Mouse (Mus musculus): ENCODE measurements around the gene Tgfb3.

Tgfb3 gene

DNA sequence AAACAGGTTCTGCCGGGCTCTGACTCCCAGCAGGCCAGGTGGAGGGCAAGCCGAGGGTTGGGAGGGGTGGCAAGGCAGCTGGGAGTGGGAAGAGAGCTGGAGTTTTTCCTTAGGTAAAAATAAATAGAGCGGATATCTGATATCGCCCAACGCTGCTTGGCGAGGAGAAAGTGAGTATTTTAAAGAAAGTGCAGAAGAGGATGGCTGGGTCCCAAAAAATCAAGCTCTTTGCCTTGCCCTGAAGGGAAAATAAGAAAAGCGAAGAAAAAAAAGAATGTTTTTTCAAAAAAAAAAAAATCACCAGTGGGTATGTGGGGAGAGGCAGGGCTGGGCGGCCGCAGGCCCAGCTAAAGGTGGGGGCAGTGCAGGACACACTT, 677 bp downstream of the Tgfb3 start:
- DNase-seq (ENCODE audit: low spot score) = no peak

DNA sequence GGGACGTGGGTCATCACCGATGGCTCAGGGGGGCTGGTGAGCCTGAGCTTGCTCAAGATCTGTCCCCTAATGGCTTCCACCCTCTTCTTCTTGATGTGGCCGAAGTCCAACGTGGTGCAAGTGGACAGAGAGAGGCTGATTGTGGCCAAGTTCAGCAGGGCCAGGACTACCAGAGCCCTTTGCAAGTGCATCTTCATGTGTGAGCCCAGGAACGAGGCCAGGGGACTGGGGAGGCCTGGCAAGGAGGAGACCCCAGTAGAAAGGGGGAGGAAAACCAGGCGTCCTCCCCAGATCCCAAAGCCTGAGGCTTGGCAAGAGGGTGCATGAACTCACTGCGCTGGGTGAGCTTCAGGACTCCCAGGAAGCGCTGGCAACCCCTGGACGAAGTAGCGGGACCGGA, 1.1 kb downstream of the Tgfb3 start:
- peak; percentile 24 for DNase-seq (ENCODE audit: low spot score)

DNA sequence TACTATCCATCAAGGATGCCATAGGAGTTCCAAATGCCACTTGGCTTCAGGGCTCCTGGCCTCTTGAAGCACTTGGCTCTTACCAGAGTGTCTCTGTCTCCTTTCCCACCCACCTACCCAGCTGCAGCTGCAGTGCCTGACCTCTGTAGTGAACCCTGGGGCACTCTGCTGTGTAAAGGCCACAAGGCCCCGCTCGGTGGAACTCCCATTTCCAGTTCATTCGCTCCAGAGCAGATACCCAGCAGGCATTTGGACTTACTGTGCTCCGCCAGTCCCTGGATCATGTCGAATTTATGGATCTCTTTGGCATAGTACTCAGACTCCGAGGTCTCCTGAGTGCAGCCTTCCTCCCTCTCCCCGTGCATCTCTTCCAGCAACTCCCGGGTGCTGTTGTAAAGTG, 1.5 kb downstream of the Tgfb3 start:
- DNase-seq (ENCODE audit: low spot score) = peak; percentile 40

DNA sequence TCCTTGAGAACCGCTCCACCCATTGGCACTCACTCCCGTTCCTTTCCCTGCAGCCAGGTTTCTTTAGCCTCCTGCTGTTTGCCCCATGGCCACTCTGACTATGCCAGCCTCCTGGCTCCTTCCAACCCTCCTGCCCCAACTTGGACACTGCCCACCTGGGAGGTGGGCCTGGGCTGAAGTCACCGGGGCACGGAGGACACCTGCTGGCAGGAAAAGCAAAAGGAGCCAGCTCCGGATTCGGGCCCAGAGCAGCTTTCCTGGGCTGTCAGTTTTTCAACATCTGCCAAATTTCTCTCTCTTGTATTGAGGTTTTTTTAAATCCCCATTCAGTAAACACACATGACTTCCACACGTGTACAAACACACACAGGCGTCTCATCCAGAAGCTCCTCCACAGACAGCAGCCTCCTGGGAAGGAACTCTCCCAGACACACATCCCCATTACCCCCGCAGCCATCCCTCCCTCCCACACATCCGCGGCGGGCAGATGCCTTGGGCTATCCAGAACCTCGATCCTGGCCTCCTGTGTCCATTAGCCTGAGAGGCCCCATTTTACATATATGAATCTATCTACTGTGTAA, 2.4 kb downstream of the Tgfb3 start:
- DNase-seq (ENCODE audit: low spot score) = peak; percentile 34

DNA sequence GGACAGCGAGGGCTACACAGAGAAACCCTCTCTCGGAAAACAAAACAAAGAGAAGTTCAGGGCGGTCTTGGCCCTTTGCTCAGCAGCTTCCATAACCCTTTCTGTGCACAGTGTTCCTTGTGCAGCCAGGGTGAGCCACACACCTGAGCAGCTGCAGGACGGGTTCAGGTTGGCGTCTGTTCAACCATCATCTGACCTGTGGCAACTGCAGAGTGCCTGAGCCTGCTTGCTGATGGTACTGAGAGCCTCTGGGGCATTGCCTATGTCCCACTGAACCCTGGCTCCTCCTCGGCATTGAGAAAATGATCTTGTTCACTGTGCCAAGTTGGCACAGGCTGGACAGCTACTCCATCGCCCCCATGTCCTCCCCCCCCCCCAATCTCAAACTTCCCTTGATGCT, 3.5 kb downstream of the Tgfb3 start:
- DNase-seq (ENCODE audit: low spot score) = no peak

DNA sequence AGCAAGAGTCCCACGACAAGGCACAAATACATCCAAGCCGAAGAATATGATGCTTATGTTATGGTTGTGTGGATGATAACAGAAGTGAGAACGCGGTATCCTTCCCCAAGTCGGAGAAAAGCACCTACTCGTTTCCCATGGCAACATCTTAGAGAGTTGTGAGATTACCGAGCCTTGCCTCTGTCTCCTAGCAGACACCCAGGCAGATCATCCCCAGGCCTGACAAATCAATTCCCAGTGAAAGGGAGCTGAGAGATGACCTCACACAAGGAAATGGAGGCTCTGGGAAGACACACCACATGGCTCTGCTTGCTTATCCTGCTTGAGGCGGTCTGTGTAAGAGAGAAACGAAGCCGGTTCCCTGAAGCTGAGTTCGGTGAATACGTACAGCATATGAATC, 4.2 kb downstream of the Tgfb3 start:
- DNase-seq (ENCODE audit: low spot score) = peak; percentile 21

DNA sequence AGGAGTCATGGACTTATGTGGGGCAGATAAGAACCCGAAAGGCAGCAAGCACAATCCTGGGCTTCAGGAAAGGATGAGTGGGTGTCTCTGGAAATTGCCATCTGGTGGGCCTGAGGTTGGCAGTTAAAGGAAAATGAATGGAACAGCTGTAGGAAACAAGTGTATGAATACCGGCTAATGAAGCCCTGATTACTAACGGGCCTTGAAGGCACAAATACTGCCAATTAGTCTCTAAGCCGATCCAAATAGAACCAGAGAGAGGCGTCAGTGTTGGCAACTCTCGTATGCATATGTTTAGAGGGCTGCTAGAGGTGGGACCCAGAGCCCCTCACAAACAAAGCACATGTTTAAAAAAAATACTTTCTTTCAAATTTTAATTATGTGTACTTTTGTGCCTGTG, 7.4 kb downstream of the Tgfb3 start:
- DNase-seq (ENCODE audit: low spot score) = peak; percentile 53

DNA sequence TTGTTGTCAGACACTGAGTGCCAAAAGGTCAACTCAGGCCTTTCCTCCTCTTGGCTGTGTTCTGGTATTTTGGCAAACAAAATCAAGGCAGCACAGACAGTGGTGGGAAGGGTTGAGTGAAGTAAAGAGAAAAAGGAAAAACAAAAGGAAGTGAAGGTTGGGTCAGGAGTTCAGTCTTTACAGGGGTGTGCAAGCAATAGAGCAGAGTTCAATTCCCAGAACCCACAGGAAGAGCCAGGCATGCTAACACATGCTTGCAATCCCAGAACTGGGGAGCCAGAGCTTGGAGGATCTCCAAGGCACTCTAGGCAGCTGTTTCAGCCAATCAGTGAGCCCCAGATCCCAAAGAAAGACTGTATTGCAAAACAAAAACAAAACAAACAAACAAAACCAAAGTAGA, 14.0 kb downstream of the Tgfb3 start:
- DNase-seq (ENCODE audit: low spot score) = no peak

DNA sequence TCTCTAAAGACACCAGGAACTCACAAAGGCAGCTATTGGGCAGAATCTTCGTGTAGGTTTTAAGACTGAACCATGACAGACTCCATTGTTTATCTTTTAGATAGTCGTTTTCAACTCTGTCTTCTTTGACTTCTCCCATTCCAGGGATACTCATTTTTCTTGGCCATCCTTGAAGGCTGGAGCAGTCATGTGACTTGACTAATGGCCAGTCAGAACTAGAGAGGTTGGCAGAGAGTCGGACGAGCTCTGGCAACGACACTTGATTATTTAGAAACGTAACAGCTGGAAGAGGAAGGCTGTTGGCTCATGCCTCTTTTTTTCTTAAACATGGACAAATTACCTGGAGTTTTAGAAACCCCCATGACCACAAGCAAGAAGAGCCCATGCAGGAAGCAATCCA, 19.5 kb downstream of the Tgfb3 start:
- DNase-seq (ENCODE audit: low spot score) = no peak

DNA sequence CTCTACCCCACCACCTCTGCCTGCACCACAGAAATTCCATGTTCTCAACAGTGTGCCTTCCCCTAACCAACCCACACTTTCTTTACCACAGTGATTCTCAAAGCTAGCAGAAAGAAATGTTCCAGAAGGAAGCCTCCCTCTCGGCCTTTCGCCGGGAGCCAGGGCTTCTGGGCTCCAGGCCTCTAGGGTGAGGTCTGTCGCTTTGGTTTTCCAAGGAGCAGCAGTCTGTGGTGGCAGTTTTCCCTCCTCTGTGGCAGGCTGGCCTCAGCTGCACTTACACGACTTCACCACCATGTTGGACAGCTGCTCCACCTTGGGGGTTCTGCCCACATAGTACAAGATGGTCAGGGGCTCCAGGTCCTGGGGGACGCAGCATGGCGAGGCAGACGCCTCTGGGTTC, 21.3 kb downstream of the Tgfb3 start:
- DNase-seq (ENCODE audit: low spot score) = no peak

DNA sequence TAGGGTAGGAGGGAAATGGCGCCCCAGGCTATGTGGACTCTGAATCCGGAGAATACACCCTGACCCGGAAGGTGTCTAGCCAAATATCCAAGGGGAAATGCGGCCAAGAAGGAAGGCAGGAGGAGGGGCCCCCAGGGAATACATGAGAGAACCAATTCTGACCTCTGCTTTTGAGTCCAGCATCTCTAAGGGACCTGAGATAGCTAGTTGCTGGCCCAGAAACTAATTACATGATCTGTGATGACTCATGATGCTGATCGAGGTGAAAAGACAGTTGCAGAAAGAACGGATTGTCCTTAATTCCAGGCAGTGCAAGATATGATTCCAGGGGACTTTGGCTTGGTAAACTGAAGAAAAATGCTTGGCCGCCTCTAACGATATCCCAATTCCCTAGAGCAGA, 21.9 kb downstream of the Tgfb3 start:
- DNase-seq (ENCODE audit: low spot score) = no peak

DNA sequence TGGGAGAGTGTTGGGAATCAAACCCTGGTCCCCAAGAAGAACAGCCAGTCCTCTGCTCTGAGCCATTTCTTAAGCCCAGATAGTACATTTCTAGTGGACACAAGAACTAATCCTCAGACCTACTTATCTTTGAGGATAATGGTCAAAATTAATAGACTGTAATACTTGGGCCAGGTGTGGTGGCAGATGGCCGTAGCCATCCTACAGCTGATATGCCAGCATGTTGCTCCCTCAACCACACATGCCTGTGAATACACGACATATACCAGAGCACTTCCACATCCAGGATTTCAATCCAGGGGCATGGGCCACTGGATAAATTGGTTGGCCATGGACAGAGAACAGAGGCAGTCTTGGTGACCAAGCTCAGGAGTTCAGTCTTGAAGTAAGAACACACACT, 23.5 kb downstream of the Tgfb3 start:
- DNase-seq (ENCODE audit: low spot score) = no peak

DNA sequence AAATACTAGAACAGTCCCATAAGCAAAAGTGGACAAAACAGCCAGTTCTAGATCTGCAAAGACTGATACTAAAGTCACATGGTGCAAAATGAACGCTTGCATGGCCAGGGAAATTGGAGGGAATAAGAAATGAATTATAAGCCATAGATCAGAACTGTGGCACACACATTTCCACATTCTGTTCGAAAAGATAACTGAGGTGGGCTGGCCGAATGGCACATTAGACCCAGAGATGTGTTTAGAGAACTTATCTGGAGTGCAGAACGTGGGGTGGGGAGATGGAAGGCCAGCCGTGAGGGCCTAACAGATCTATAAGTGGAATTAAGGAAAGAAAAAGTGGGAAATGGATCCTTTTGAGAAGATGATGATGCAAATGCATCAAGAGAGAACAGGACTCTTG, 27.4 kb downstream of the Tgfb3 start:
- DNase-seq (ENCODE audit: low spot score) = no peak

DNA sequence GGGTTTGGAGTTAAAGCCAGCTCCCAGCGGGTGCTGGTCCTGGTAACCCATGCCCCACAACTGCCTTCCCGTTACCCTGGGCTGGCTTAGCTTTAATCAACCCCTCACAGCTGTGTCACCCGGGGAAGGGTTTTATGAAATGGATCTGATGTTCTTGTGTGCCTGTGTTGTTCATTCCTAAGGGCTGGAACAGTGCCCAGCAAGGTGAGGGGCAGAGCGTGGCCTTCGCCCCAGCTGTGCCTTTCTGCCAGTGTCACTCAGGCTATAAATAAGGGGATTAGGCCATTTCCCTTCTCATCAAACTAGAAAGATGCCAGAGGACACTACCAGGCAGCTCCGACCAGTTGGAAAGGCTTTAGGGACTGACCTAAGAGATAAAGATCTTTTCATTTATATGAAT, 29.0 kb downstream of the Tgfb3 start:
- DNase-seq (ENCODE audit: low spot score) = no peak

DNA sequence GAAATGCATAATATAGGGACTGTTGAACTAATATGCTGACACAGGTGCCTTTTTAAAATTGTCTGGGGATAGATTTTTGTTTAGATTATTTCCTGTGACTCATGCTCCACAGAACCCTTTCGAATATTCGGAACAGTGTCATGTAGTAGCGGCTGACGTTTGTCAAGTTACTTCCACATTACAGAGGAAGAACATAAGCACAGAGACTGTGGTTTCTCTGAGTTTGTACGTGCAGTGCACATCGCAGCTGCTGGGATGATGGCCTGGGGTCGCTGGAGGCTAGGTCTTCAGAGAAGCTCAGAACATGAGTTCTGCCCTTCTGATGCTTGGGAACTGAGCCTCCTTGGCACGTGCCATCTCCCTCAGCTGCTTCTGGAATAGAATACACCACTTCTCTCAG, 31.5 kb downstream of the Tgfb3 start:
- no peak for DNase-seq (ENCODE audit: low spot score)

DNA sequence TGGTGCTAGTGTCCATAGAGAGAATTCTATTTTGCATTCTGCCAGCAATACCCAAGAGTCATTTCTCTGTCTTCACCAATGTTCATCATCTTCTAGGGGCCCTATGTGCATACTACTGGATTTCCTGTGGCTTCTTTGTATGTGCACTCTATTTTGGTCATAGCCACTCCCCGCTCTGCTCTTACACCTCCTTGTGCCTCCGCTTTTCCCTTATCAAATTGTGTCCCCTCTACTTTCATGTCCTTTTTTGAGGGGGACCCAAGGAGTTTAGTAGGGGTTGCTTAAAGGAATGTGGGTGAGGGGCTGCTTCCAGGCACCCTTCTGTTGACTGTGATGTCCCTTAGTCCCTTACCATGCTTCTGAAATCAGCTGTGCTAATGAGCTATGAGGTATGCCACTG, 32.1 kb downstream of the Tgfb3 start:
- no peak for DNase-seq (ENCODE audit: low spot score)

DNA sequence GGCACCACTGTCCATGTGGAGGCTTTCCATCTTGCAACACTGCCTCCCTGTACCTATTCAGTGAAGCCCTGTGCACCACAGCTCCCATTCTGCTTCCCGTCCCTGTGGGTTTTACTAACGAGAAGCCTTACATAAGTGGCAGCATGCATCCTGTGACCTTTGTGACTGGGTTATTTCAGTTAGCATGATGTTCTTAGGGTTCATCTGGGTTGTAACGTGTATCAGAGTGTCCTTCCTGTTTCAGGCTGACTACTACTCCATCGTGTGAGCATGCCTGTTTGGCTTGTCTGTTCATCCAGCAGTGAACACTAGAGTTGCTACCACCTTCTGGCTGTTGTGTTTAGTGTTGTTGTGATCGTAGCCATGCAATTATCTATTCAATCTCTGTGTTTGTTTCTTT, 32.7 kb downstream of the Tgfb3 start:
- no peak for DNase-seq (ENCODE audit: low spot score)

DNA sequence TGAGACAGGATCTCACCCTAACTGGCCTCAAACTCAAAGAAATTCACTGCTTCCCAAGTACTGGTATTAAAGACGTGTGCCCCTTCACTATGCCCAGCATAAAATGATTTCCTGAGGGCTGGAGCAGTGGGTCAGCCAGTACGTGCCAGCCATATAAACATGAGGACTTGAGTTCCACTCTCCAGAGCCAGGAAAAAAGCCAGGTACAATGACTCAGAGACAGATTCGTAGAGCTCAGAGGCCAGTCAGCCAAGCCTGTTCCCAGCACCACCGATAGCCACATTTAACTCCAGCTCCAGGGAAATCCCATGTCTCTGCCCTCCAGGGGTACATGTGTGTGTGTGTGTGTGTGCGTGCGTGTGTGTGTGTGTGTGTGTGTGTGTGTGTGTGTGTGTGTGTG, 39.1 kb downstream of the Tgfb3 start:
- no peak for DNase-seq (ENCODE audit: low spot score)

DNA sequence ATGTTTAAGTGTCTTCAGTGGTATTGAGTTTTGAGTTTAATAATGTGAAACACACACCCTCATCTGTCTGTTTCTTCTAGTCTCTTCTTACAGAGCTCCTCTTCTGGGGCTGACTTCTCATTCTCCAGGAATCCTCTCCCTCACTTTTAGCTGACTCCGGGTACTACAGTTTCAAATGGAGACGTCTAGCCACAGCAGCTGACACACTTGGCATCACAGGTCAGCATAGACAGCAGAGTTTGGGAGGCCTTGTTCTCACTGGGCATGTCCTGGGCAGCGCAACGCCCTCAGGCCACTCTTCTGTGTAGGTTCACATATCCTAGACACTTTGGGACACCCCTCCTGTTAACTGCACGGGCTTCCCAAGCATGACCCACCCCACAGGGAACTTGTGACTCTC, 39.8 kb downstream of the Tgfb3 start:
- DNase-seq (ENCODE audit: low spot score) = no peak

DNA sequence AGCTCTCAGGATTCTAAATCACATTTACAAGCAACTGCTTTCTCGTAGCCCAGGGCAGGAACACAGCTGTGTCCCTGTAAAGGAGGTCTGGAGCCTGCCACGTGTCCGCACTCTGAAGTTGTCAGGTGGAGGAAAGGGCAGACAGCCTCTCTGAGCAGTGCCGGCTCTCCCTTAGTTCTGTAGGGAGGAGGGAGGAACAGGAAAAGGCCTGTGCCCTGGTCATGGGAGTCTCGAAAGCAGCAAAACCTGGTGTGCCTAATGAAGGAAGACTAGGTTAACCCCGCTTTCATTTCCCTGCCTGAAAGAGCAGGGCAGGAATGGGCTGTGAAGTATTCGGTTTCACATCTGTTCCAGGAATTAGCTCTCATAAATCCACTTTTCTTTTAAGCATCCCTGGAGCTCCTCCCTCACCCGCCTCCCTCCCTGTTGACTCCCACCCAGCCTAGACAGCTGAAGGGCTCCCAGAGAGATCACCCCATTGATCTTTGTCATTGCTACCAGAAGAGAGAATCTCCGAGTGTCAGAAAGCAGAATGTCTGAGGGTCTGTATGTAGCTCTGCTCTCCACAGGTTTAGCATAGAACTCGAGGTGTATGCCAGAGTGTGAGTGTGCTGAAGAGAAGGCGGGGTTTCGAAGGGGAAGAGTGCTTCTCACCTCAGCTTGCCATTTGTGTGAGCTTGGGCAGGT, 41.5 kb downstream of the Tgfb3 start:
- peak; percentile 40 for DNase-seq (ENCODE audit: low spot score)

DNA sequence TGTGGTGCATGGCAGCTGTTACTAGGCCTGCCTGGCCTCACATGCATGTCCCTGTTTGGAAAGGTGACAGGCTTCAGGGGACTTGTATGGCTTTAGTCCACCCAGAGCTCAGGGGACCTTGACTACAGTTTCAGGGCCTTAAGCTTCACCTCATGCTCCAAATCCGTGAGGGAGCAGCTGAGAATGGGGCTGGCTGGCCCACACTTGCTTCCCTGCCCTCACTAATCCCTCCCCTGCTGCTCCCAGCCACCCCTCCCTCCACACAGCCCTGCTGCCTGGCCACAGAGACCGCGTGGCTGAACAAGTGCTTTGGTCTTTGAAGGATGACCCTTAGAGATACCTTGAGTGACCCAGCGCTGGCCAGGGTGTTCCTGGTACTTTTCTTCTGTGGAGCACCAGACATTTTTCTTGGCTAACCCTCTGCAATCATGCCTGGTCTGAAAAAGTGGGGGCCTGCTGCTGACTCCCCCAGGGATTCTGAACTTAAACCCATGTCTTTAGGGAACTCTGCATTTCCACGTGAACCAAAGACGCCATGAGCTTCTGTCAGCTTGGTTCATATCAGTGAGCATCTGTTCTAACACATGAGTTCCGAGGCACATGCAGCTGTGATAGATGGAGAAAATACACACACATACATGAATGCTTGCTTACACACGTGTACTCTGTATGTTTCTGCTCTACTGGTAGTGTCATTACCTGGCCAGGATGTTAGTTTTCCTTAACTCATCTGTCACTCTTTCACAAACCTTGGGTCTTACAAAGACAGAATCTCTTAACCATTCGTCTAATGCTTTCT, 42.3 kb downstream of the Tgfb3 start:
- DNase-seq (ENCODE audit: low spot score) = peak; percentile 49

DNA sequence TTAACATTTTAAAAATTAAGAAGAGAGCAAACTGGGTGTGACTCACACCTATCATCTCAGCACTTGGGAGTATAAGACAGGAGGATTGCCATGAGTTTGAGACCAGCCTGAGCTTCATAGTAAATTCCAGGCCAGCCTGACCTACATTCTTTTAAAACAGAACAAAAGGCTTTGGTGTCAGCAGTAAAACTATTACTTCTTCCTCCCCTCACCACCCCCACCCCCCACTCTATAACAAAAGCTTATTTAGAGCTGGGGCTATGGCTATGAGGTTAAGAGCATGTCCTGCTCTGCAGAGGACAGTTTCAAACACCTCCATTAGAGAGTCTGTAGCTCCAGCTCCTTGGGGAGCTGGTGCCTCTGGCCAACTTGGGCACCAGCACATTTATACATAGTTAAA, 43.3 kb downstream of the Tgfb3 start:
- peak; percentile 42 for DNase-seq (ENCODE audit: low spot score)

DNA sequence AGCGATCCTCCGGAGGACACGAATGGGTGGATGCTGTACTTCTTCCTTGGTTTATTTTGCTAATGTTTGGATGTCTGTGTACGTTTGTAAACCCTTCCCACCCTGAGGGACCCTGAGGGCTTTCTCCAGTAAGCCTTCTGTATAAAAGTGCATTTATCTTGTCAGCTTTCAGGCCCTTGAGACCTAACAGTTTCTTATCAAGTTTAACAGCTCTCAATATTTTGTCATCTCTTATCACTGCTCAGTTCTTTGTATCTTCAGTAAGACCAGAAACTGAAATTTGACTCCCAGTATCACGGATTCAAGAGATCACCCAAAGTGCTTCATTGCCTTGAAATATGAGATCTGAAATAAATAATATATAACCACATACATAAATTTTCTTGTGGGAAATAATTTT, 47.9 kb downstream of the Tgfb3 start:
- no peak for DNase-seq (ENCODE audit: low spot score)

DNA sequence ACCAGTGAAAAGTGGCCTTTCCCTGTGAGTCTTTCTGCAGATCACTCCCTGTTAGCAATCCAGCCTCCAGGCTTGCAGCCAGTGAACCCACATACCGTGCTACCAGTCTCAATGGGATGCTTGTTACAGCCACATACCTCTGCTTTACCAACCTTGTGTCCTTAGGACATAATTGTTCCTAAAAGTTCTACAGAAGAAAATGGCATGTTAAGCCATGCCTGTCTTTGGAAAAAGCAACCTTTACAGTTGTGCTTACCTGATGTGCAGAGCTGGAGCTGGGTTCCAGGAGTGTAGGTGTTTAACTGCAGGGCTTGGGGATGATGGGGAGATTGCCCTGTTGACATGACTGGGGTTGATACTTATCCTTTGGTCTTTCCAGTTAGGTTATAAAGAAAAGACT, 51.1 kb downstream of the Tgfb3 start:
- no peak for DNase-seq (ENCODE audit: low spot score)
